Mouse (Mus musculus) telencephalon, adult 2 months (tissue): ENCODE measurements around the gene Frat1.
"Not testable (repeated sequence)": the region's sequence is repeated elsewhere in the genome, so short reads cannot be mapped to it uniquely, and the experiment has no call there.

Experiments
- DNase-seq: peaks from one replicate; pipeline ENCODE4 v3.0.0-alpha.2; 2011; ENCODE audit warnings: low read depth, low spot score

Gene Frat1

GRCm38 (mm10) chr19:41842196-41842595 is 12.4 kb downstream of the Frat1 start:
- DNase-seq = no peak

- DNase-seq = no peak
Measured at GRCm38 (mm10) chr19:41842706-41843105, 12.9 kb downstream of the Frat1 start.

GRCm38 (mm10) chr19:41844345-41844744 is 14.6 kb downstream of the Frat1 start:
- DNase-seq = no peak

- no peak for DNase-seq
Measured at GRCm38 (mm10) chr19:41846366-41847090, 16.8 kb downstream of the Frat1 start.

- no peak for DNase-seq
Measured at GRCm38 (mm10) chr19:41847091-41847581, 17.4 kb downstream of the Frat1 start.

- DNase-seq = not testable (repeated sequence)
Measured at GRCm38 (mm10) chr19:41847614-41847991, 17.8 kb downstream of the Frat1 start.

GRCm38 (mm10) chr19:41847992-41848851 is 18.5 kb downstream of the Frat1 start, which contains the start of gene Frat2:
TSS of gene Frat2 (minus strand) at chr19:41848132.
- DNase-seq = peak; percentile 84

- DNase-seq = no peak
Measured at GRCm38 (mm10) chr19:41850021-41850718, 20.4 kb downstream of the Frat1 start.

GRCm38 (mm10) chr19:41850719-41851543 is 21.2 kb downstream of the Frat1 start:
- DNase-seq = no peak

GRCm38 (mm10) chr19:41852423-41852822 is 22.7 kb downstream of the Frat1 start:
- no peak for DNase-seq

- DNase-seq = no peak
Measured at GRCm38 (mm10) chr19:41857086-41857762, 27.5 kb downstream of the Frat1 start.

GRCm38 (mm10) chr19:41857816-41858310 is 28.1 kb downstream of the Frat1 start:
- DNase-seq = no peak

- no peak for DNase-seq
Measured at GRCm38 (mm10) chr19:41866707-41867106, 36.9 kb downstream of the Frat1 start.

- DNase-seq = peak; percentile 67
Measured at GRCm38 (mm10) chr19:41869296-41869695, 39.5 kb downstream of the Frat1 start.

- not testable (repeated sequence) for DNase-seq
Measured at GRCm38 (mm10) chr19:41869946-41870345, 40.2 kb downstream of the Frat1 start.

GRCm38 (mm10) chr19:41872285-41872684 is 42.5 kb downstream of the Frat1 start:
- peak; percentile 50 for DNase-seq

GRCm38 (mm10) chr19:41874356-41874755 is 44.6 kb downstream of the Frat1 start:
- DNase-seq = no peak

- no peak for DNase-seq
Measured at GRCm38 (mm10) chr19:41881842-41882241, 52.1 kb downstream of the Frat1 start.
